Mouse (Mus musculus): ENCODE data around the gene Ifi27l2b.

The Ifi27l2b gene

GRCm38 (mm10) chr12:103437601-103438000, 19.4 kb downstream of the Ifi27l2b start:
- no peak for DNase-seq (ENCODE audit: low read depth, low spot score)

GRCm38 (mm10) chr12:103434861-103435260, 22.2 kb downstream of the Ifi27l2b start:
- DNase-seq (ENCODE audit: low read depth, low spot score), result no peak

- peak; percentile 7 for DNase-seq (ENCODE audit: low read depth, low spot score)
These were observed 22.9 kb downstream of the Ifi27l2b start, which contains the start of gene Ifi27 for GRCm38 (mm10) chr12:103433986-103434731. Ifi27 (plus strand) TSS chr12:103434211.

- no peak for DNase-seq (ENCODE audit: low read depth, low spot score)
These were observed 23.6 kb downstream of the Ifi27l2b start for GRCm38 (mm10) chr12:103433430-103433829.

GRCm38 (mm10) chr12:103426710-103427109, 30.3 kb downstream of the Ifi27l2b start:
- DNase-seq (ENCODE audit: low read depth, low spot score), result peak; percentile 55

- DNase-seq (ENCODE audit: low read depth, low spot score), result peak; percentile 99
These were observed 31.1 kb downstream of the Ifi27l2b start, which contains the start of gene Ddx24 for GRCm38 (mm10) chr12:103425729-103426470. Ddx24 (minus strand) TSS chr12:103425830.

GRCm38 (mm10) chr12:103425016-103425728, 31.9 kb downstream of the Ifi27l2b start:
- DNase-seq (ENCODE audit: low read depth, low spot score), result no peak

- DNase-seq (ENCODE audit: low read depth, low spot score), result no peak
These were observed 48.9 kb downstream of the Ifi27l2b start for GRCm38 (mm10) chr12:103408144-103408543.

GRCm38 (mm10) chr12:103407720-103408119, 49.3 kb downstream of the Ifi27l2b start, which contains the start of gene 9330161L09Rik:
9330161L09Rik (minus strand) TSS chr12:103407820.
- DNase-seq (ENCODE audit: low read depth, low spot score), result no peak

- no peak for DNase-seq (ENCODE audit: low read depth, low spot score)
These were observed 52.9 kb downstream of the Ifi27l2b start for GRCm38 (mm10) chr12:103404131-103404530.
